Mouse (Mus musculus): Measurements from ENCODE around the gene Jsrp1. TPM values are rescaled to one million over a fixed set of nuclear protein-coding genes. Genes with fewer than 3 reads are reported as not detected.
A peak's percentile ranks its signal among the peaks of the same experiment; 100 is the strongest.

Jsrp1 gene
- total RNA-seq, 2 experiments from 2014 or later, result not detected

GRCm38 (mm10) chr10:80793803-80794202, 19.5 kb downstream of the Jsrp1 start:
- ATAC-seq (replicated peaks; ENCODE audit: poor library complexity), result no peak

GRCm38 (mm10) chr10:80793033-80793784, 20.1 kb downstream of the Jsrp1 start:
- no peak for ATAC-seq (replicated peaks; ENCODE audit: poor library complexity)

GRCm38 (mm10) chr10:80792175-80793032, 20.9 kb downstream of the Jsrp1 start:
- ATAC-seq (replicated peaks; ENCODE audit: poor library complexity), result peak; percentile 9

- ATAC-seq (replicated peaks; ENCODE audit: poor library complexity), result peak; percentile 38
Observed at GRCm38 (mm10) chr10:80791476-80792174, 21.7 kb downstream of the Jsrp1 start.

- no peak for ATAC-seq (replicated peaks; ENCODE audit: poor library complexity)
Observed at GRCm38 (mm10) chr10:80790761-80791404, 22.4 kb downstream of the Jsrp1 start.

- no peak for ATAC-seq (replicated peaks; ENCODE audit: poor library complexity)
Observed at GRCm38 (mm10) chr10:80787517-80787916, 25.8 kb downstream of the Jsrp1 start.

- no peak for ATAC-seq (replicated peaks; ENCODE audit: poor library complexity)
Observed at GRCm38 (mm10) chr10:80785963-80786362, 27.3 kb downstream of the Jsrp1 start.

GRCm38 (mm10) chr10:80784871-80785270, 28.4 kb downstream of the Jsrp1 start:
- no peak for ATAC-seq (replicated peaks; ENCODE audit: poor library complexity)

- no peak for ATAC-seq (replicated peaks; ENCODE audit: poor library complexity)
Observed at GRCm38 (mm10) chr10:80784302-80784701, 29.0 kb downstream of the Jsrp1 start.

GRCm38 (mm10) chr10:80779565-80779964, 33.7 kb downstream of the Jsrp1 start:
- ATAC-seq (replicated peaks; ENCODE audit: poor library complexity), result no peak

GRCm38 (mm10) chr10:80777123-80777522, 36.2 kb downstream of the Jsrp1 start:
- ATAC-seq (replicated peaks; ENCODE audit: poor library complexity), result no peak

- no peak for ATAC-seq (replicated peaks; ENCODE audit: poor library complexity)
Observed at GRCm38 (mm10) chr10:80776358-80776869, 36.9 kb downstream of the Jsrp1 start.

- no peak for ATAC-seq (replicated peaks; ENCODE audit: poor library complexity)
Observed at GRCm38 (mm10) chr10:80775731-80776130, 37.6 kb downstream of the Jsrp1 start.

GRCm38 (mm10) chr10:80774981-80775380, 38.3 kb downstream of the Jsrp1 start:
- 0 out of 2 replicates have a peak, but pooled peaks have one; percentile 2 for ATAC-seq (replicated peaks; ENCODE audit: poor library complexity)

GRCm38 (mm10) chr10:80774549-80774948, 38.7 kb downstream of the Jsrp1 start:
- peak; percentile 97 for ATAC-seq (replicated peaks; ENCODE audit: poor library complexity)

GRCm38 (mm10) chr10:80773816-80774215, 39.5 kb downstream of the Jsrp1 start:
- no peak for ATAC-seq (replicated peaks; ENCODE audit: poor library complexity)

GRCm38 (mm10) chr10:80768365-80768764, 44.9 kb downstream of the Jsrp1 start:
- no peak for ATAC-seq (replicated peaks; ENCODE audit: poor library complexity)

GRCm38 (mm10) chr10:80766161-80766815, 47.0 kb downstream of the Jsrp1 start:
- ATAC-seq (replicated peaks; ENCODE audit: poor library complexity), result no peak

- ATAC-seq (replicated peaks; ENCODE audit: poor library complexity), result no peak
Observed at GRCm38 (mm10) chr10:80765746-80766145, 47.6 kb downstream of the Jsrp1 start.

- ATAC-seq (replicated peaks; ENCODE audit: poor library complexity), result peak; percentile 89
Observed at GRCm38 (mm10) chr10:80763502-80763901, 49.8 kb downstream of the Jsrp1 start.
